Mouse (Mus musculus): ENCODE measurements at regions not wholly inside any gene's neighbourhood (a gene's known extent, or its start where the extent isn't known, plus 50 kb on each side); places are given as distances from the start of the nearest gene placed in this dataset.

- DNase-seq (ENCODE audit: low spot score): no peak
Measured at GRCm38 (mm10) chr2:92856047-92856446, 58.9 kb upstream of the Syt13 start.

DNA sequence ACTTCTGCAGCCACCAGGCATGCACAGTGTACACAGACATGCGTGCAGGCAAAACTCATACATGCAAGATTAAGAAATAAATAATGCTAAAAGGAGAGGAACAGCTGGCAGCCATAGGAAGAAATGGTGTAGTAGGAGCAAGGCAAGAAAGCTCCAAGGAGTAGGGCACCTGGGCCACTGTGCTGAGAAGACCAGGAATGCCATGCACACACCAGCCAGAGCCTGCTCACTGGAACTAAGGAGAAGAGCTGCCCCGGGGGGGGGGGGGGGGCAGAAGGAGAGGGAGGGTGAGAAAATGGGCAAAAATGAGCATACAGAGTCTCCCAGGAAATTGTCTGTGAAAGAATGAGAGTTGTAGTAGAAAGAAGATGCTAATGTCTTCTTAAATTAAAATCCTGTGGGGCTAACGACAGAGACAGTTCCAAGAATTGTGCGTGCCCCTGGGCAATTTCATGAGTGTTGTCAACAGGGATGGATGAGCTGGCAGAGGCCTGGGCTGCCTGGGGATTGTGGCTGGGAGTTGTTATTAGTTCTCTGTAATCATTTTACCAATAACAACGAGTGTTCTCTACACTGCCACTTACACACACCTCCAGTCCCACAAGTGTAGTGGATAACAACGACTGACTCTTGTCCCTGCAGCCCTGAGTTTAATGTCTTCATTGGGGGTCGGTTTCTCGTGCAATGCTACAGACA, 54.2 kb upstream of the Syt13 start:
- no peak for DNase-seq (ENCODE audit: low spot score)
